Mouse (Mus musculus) CH12.LX (cell line): ENCODE data around the gene Ascc1. TPM values are rescaled to one million over a fixed set of nuclear protein-coding genes. Genes with fewer than 3 reads are reported as not detected.
A peak's percentile ranks its signal among the peaks of the same experiment; 100 is the strongest.

ENCODE experiments used
- DNase-seq: peaks from one replicate; pipeline ENCODE4 v3.0.0-alpha.2; 2013; ENCODE audit errors: extremely low read depth
- H3K27ac ChIP-seq: 2 replicates; pipeline ENCODE4 v1.5.1; 2012; ENCODE audit warnings: low read depth, mild to moderate bottlenecking, control low read depth, moderate library complexity; ENCODE audit not compliant: insufficient read depth
- H3K27me3 ChIP-seq: replicated peaks from 2 replicates; pipeline ENCODE3; 2012; ENCODE audit warnings: inconsistent platforms
- H3K36me3 ChIP-seq, 2 experiments: replicated peaks in 1 of 2; 2 replicates each; pipeline versions ENCODE3 to v1.6.1; 2012; ENCODE audit warnings: inconsistent platforms in 1 of 2, low read length in 1 of 2, mild to moderate bottlenecking in 1 of 2, mixed read lengths in 1 of 2, moderate library complexity in 1 of 2; ENCODE audit not compliant: control insufficient read depth in 1 of 2, insufficient read depth in 1 of 2
- H3K4me1 ChIP-seq, 2 experiments: 2 replicates each; pipeline ENCODE4 v1.6.1; 2012; ENCODE audit warnings: inconsistent platforms in 1 of 2, moderate library complexity in 1 of 2; ENCODE audit not compliant: insufficient read depth in 2 of 2, control insufficient read depth in 1 of 2
- H3K4me2 ChIP-seq: 2 replicates; pipeline ENCODE4 v1.6.1; 2012; ENCODE audit warnings: low read depth, mild to moderate bottlenecking, control low read depth; ENCODE audit not compliant: poor library complexity, insufficient read depth, severe bottlenecking
- H3K4me3 ChIP-seq, 3 experiments: fragments of 150-350 bp in 1 of 3; sonication (generic) in 1 of 3; replicated peaks in 1 of 3; 2 replicates each; pipeline versions ENCODE3 to v1.5.1; 2011 to 2012; ENCODE audit warnings: low read depth in 2 of 3, low read length in 2 of 3, mild to moderate bottlenecking in 2 of 3, moderate library complexity in 2 of 3, control low read depth in 1 of 3, improper control_type of control experiment in 1 of 3, inconsistent platforms in 1 of 3, mixed read lengths in 1 of 3; ENCODE audit not compliant: poor library complexity in 1 of 3
- H3K79me2 ChIP-seq: replicated peaks from 2 replicates; pipeline ENCODE4 v1.6.1; 2012; ENCODE audit warnings: mild to moderate bottlenecking, moderate library complexity; ENCODE audit not compliant: control insufficient read depth, poor library complexity, insufficient read depth, severe bottlenecking; ENCODE audit errors: extremely low read depth
- H3K9ac ChIP-seq: 2 replicates; pipeline ENCODE4 v1.6.1; 2012; ENCODE audit warnings: low read depth, mild to moderate bottlenecking, control low read depth, moderate library complexity; ENCODE audit not compliant: insufficient read depth
- H3K9me3 ChIP-seq: replicated peaks from 2 replicates; pipeline ENCODE3; 2012; ENCODE audit warnings: low read length, inconsistent platforms, mixed read lengths
- BHLHE40 ChIP-seq: IDR thresholded peaks from 2 replicates; pipeline ENCODE4 v1.6.1; 2011; ENCODE audit warnings: mild to moderate bottlenecking, low read depth, low read length, improper control_type of control experiment
- CHD1 ChIP-seq: IDR thresholded peaks from 2 replicates; pipeline ENCODE4 v1.6.1; 2012; ENCODE audit warnings: low read depth, low read length, improper control_type of control experiment, inconsistent platforms
- CHD2 ChIP-seq: IDR thresholded peaks from 2 replicates; pipeline ENCODE4 v1.6.1; 2011; ENCODE audit warnings: low read length, improper control_type of control experiment
- E2F4 ChIP-seq: IDR thresholded peaks from 2 replicates; pipeline ENCODE4 v1.6.1; 2011; ENCODE audit warnings: low read depth, low read length, improper control_type of control experiment; ENCODE audit not compliant: insufficient replicate concordance
- ELF1 ChIP-seq: IDR thresholded peaks from 2 replicates; pipeline ENCODE4 v1.6.1; 2014; ENCODE audit warnings: low read depth, mild to moderate bottlenecking, inconsistent platforms, low read length, improper control_type of control experiment
- EP300 ChIP-seq: IDR thresholded peaks from 2 replicates; pipeline ENCODE4 v1.6.1; 2011; ENCODE audit warnings: low read length, improper control_type of control experiment
- ETS1 ChIP-seq: conservative IDR thresholded peaks from 2 replicates; pipeline ENCODE4 v1.6.1; 2012; ENCODE audit warnings: low read depth, mild to moderate bottlenecking, inconsistent platforms, low read length, improper control_type of control experiment, moderate library complexity
- GABPA ChIP-seq: IDR thresholded peaks from 2 replicates; pipeline ENCODE4 v1.6.1; 2012; ENCODE audit warnings: low read depth, low read length, improper control_type of control experiment, inconsistent platforms; ENCODE audit not compliant: insufficient replicate concordance
- HCFC1 ChIP-seq: IDR thresholded peaks from 2 replicates; pipeline ENCODE4 v1.6.1; 2012; ENCODE audit warnings: low read depth, mild to moderate bottlenecking, inconsistent platforms, low read length, improper control_type of control experiment
- IRF4 ChIP-seq: IDR thresholded peaks from 2 replicates; pipeline ENCODE4 v1.6.1; 2014; ENCODE audit warnings: low read depth, mild to moderate bottlenecking, inconsistent platforms, low read length, improper control_type of control experiment
- JUN ChIP-seq: IDR thresholded peaks from 2 replicates; pipeline ENCODE4 v1.6.1; 2011; ENCODE audit warnings: low read depth, mild to moderate bottlenecking, low read length, improper control_type of control experiment, moderate library complexity; ENCODE audit not compliant: insufficient read depth
- JUND ChIP-seq: conservative IDR thresholded peaks from 2 replicates; pipeline ENCODE4 v1.6.1; 2011; ENCODE audit warnings: low read depth, low read length, improper control_type of control experiment
- MAFK ChIP-seq: IDR thresholded peaks from 2 replicates; pipeline ENCODE4 v1.6.1; 2011; ENCODE audit warnings: low read length, improper control_type of control experiment; ENCODE audit not compliant: insufficient replicate concordance
- MAX ChIP-seq: IDR thresholded peaks from 2 replicates; pipeline ENCODE4 v1.6.1; 2011; ENCODE audit warnings: low read length, improper control_type of control experiment
- MEF2A ChIP-seq: IDR thresholded peaks from 2 replicates; pipeline ENCODE4 v1.6.1; 2014; ENCODE audit warnings: low read depth, mild to moderate bottlenecking, inconsistent platforms, low read length, improper control_type of control experiment, borderline replicate concordance
- MXI1 ChIP-seq: IDR thresholded peaks from 2 replicates; pipeline ENCODE4 v1.6.1; 2011; ENCODE audit warnings: mild to moderate bottlenecking, low read depth, low read length, improper control_type of control experiment
- MYC ChIP-seq: IDR thresholded peaks from 2 replicates; pipeline ENCODE4 v1.6.1; 2011; ENCODE audit warnings: low read depth, mild to moderate bottlenecking, improper control_type of control experiment, low read length
- NELFE ChIP-seq: IDR thresholded peaks from 2 replicates; pipeline ENCODE4 v1.6.1; 2011; ENCODE audit warnings: low read depth, low read length, improper control_type of control experiment
- NRF1 ChIP-seq: IDR thresholded peaks from 2 replicates; pipeline ENCODE4 v1.6.1; 2014; ENCODE audit warnings: low read depth, mild to moderate bottlenecking, inconsistent platforms, low read length, improper control_type of control experiment, moderate library complexity
- POLR2A ChIP-seq: IDR thresholded peaks from 2 replicates; pipeline ENCODE4 v1.6.1; 2011; ENCODE audit warnings: low read depth, mild to moderate bottlenecking, improper control_type of control experiment, low read length
- POLR2AphosphoS2 ChIP-seq: IDR thresholded peaks from 2 replicates; pipeline ENCODE4 v1.6.1; 2011; ENCODE audit warnings: low read depth, low read length, improper control_type of control experiment
- RAD21 ChIP-seq: IDR thresholded peaks from 2 replicates; pipeline ENCODE4 v1.6.1; 2011; ENCODE audit warnings: low read depth, mild to moderate bottlenecking, low read length, improper control_type of control experiment, moderate library complexity
- SIN3A ChIP-seq: IDR thresholded peaks from 2 replicates; pipeline ENCODE4 v1.6.1; 2012; ENCODE audit warnings: low read length, improper control_type of control experiment, inconsistent platforms
- SMC3 ChIP-seq: IDR thresholded peaks from 2 replicates; pipeline ENCODE4 v1.6.1; 2011; ENCODE audit warnings: low read depth, low read length, improper control_type of control experiment
- TCF12 ChIP-seq: IDR thresholded peaks from 2 replicates; pipeline ENCODE4 v1.6.1; 2014; ENCODE audit warnings: low read depth, mild to moderate bottlenecking, inconsistent platforms, low read length, improper control_type of control experiment
- USF1 ChIP-seq: IDR thresholded peaks from 2 replicates; pipeline ENCODE4 v1.6.1; 2014; ENCODE audit warnings: low read depth, mild to moderate bottlenecking, inconsistent platforms, low read length, improper control_type of control experiment
- ZKSCAN1 ChIP-seq: IDR thresholded peaks from 2 replicates; pipeline ENCODE4 v1.6.1; 2012; ENCODE audit warnings: low read depth, inconsistent platforms, low read length, improper control_type of control experiment, borderline replicate concordance
- ZNF384 ChIP-seq: IDR thresholded peaks from 2 replicates; pipeline ENCODE4 v1.6.1; 2012; ENCODE audit warnings: low read depth, low read length, improper control_type of control experiment, inconsistent platforms
- dilution Hi-C: fragments of 300-500 bp; cut with MboI; formaldehyde crosslinking; loops from 2 replicates; pipeline ENCODE4 v1.14.3; 2020; ENCODE audit warnings: low sequenced_read_pairs; ENCODE audit not compliant: extremely low pct_unique_long_range_greater_than_20kb, extremely low pct_ligation_motif_present
- in situ Hi-C: fragments of 300-500 bp; cut with MboI; formaldehyde crosslinking; loops from 3 replicates; pipeline ENCODE4 v1.14.3; 2019; ENCODE audit warnings: low sequenced_read_pairs, low pct_ligation_motif_present, low pct_unique_long_range_greater_than_20kb, mixed read lengths
- polyA plus RNA-seq: library from polyadenylated mRNA; unstranded; fragments of >175 nt; gene quantifications from 2 replicates; pipeline ENCODE4 v1.2.1, GENCODE M21; 2012; ENCODE audit warnings: low read depth; ENCODE audit not compliant: insufficient read length
- total RNA-seq, 2 experiments: library from RNA; depleted of rRNA; stranded (reverse); fragments of 300-350 nt in 1 of 2; fragments of >200 nt in 1 of 2; gene quantifications; 2 replicates each; pipeline ENCODE4 v1.2.3; 2012 to 2014

Ascc1 gene
- total and polyA plus RNA-seq, 3 experiments: 20.1 to 25.5 (median 25.4) TPM

DNA sequence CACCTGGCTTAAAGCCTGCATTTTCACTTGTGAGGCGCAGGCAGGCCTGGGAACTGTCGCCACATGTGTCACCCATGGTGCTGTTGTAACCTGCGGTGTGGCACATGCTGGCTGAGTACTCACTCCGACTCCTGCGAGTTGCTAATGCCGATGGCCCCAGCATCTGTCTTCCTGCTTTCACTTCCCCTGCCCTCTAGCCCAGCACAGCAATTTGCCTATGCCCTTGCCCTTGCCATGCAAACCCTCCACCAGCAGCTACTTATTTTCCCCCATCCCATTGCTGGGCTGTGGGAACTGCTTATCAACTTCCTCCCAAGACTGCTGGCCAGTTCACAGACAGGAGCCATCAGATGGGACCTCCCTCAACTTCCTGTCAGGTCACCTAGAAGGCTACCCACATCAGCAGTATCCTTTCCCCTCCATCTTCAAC, 21.8 kb upstream of the Ascc1 start:
- Histone ChIP-seq H3K4me1 (peaks cover 31 to 82% of the 10 kb centered on the region in 2 experiments), H3K79me2 (no peaks in the 10 kb centered on the region), H3K36me3 (peaks cover 2 to 14% of the 10 kb centered on the region in 2 experiments), H3K4me2 (peak overlapping the region; percentile 44), H3K27me3 (no peaks in the 10 kb centered on the region), H3K4me3 (peak overlapping the region in 2 of 3 experiments; percentile 6 to 29), H3K27ac (peak overlapping the region; percentile 89), H3K9me3 (no peaks in the 10 kb centered on the region), H3K9ac (peak overlapping the region; percentile 25; the same call in 1 of the 2 replicates)
- DNase-seq: peak; percentile 87
- in situ Hi-C loops: loop anchor here (5.0 kb wide), 1 partner anchor 34 kb away; no protein-coding TSS in a partner anchor
- dilution Hi-C loops: no loop called here
- TF ChIP-seq E2F4: no peak
- TF ChIP-seq POLR2A: peak; percentile 52; the same call in 1 of the 2 replicates
- peak; percentile 62 for TF ChIP-seq HCFC1
- peak; percentile 93 for TF ChIP-seq EP300
- TF ChIP-seq MAX: peak; percentile 98
- TF ChIP-seq ETS1: peak; percentile 92
- peak; percentile 33; the same call in 1 of the 2 replicates for TF ChIP-seq NELFE
- 0 out of 2 replicates have a peak, but pooled peaks have one; percentile 10 for TF ChIP-seq JUND
- TF ChIP-seq ZNF384: no peak
- peak; percentile 48 for TF ChIP-seq NRF1
- no peak for TF ChIP-seq POLR2AphosphoS2
- TF ChIP-seq ZKSCAN1: no peak
- no peak for TF ChIP-seq GABPA
- no peak; the same call in 1 of the 2 replicates for TF ChIP-seq RAD21
- 0 out of 2 replicates have a peak, but pooled peaks have one; percentile 36 for TF ChIP-seq MAFK
- TF ChIP-seq CHD1: no peak
- peak; percentile 98 for TF ChIP-seq BHLHE40
- no peak for TF ChIP-seq SMC3
- peak; percentile 95 for TF ChIP-seq TCF12
- TF ChIP-seq MYC: peak; percentile 99
- peak; percentile 65 for TF ChIP-seq CHD2
- TF ChIP-seq MXI1: peak; percentile 85; the same call in 1 of the 2 replicates
- TF ChIP-seq ELF1: peak; percentile 78
- TF ChIP-seq IRF4: peak; percentile 98
- TF ChIP-seq MEF2A: peak; percentile 86
- no peak for TF ChIP-seq USF1
- TF ChIP-seq SIN3A: peak; percentile 87
- TF ChIP-seq JUN: peak; percentile 26; the same call in 1 of the 2 replicates
